9 mouse cellular contexts compared by ENCODE assay signal in genomic region chr13:104112266-104112900, GRCm38 (mm10). TPM values are rescaled to one million over a fixed set of nuclear protein-coding genes. Genes with fewer than 3 reads are reported as not detected.
A peak's percentile ranks its signal among the peaks of the same experiment; 100 is the strongest.
DNase-seq lines count a peak whose midpoint lies in the region; ATAC-seq lines count a peak whose summit lies in the region.
"Had no signal": no experiment of that assay in that cellular context is flagged by ENCODE, and none has a peak within 500 bp of the region (broad histone marks: within the 10 kb centered on the region; RNA-seq: fewer than 3 reads in every experiment).

No protein-coding gene starts in this region.

- peaks cover 26% of the 10 kb centered on the region for H3K4me1 ChIP-seq in midbrain, embryonic 13.5 days (replicated peaks)
- peaks cover 39% of the 10 kb centered on the region for H3K4me1 ChIP-seq in midbrain, embryonic 10.5 days
- H3K4me1 ChIP-seq in forebrain, embryonic 16.5 days (replicated peaks; ENCODE audit: control insufficient read depth, insufficient read depth, low read length) = peaks cover 14% of the 10 kb centered on the region

- H3K9me3 ChIP-seq in midbrain, embryonic 13.5 days = no peaks in the 10 kb centered on the region
- H3K9me3 ChIP-seq in midbrain, embryonic 10.5 days (replicated peaks) = no peaks in the 10 kb centered on the region
- H3K9me3 ChIP-seq in forebrain, embryonic 16.5 days (ENCODE audit: control insufficient read depth, low read length) = no peaks in the 10 kb centered on the region

- 29% methylated on average over 12 of the region's 12 CpGs for WGBS in midbrain, embryonic 13.5 days
- WGBS in midbrain, embryonic 10.5 days = 38% methylated on average over 12 of the region's 12 CpGs
- 35% methylated on average over 12 of the region's 12 CpGs for WGBS in forebrain, embryonic 16.5 days

- no peak overlapping the region for H3K9ac ChIP-seq in midbrain, embryonic 13.5 days (replicated peaks)
- no peak overlapping the region for H3K9ac ChIP-seq in forebrain, embryonic 16.5 days (replicated peaks; ENCODE audit: low read depth, low read length)

- peaks cover 28% of the 10 kb centered on the region for H3K36me3 ChIP-seq in midbrain, embryonic 13.5 days
- H3K36me3 ChIP-seq in midbrain, embryonic 10.5 days = peaks cover 27% of the 10 kb centered on the region
- peaks cover 10% of the 10 kb centered on the region; the same call in 1 of the 2 replicates for H3K36me3 ChIP-seq in forebrain, embryonic 16.5 days (ENCODE audit: control insufficient read depth, insufficient read depth)

- peak overlapping the region; percentile 13 for H3K4me3 ChIP-seq in midbrain, embryonic 13.5 days (replicated peaks)
- H3K4me3 ChIP-seq in midbrain, embryonic 10.5 days = no peak overlapping the region
- peak overlapping the region; percentile 0; the same call in 1 of the 2 replicates for H3K4me3 ChIP-seq in forebrain, embryonic 16.5 days (replicated peaks; ENCODE audit: low read length)

- DNase-seq in frontal cortex, postnatal 36 days (ENCODE audit: low spot score in 2 of 2) = peak; percentile 15 to 53
- no peak for DNase-seq in frontal cortex, postnatal 10 days (ENCODE audit: low spot score in 2 of 2)
- no peak for DNase-seq in midbrain, embryonic 10.5 days (ENCODE audit: low spot score)
- DNase-seq in right cerebral cortex, postnatal 10 days (ENCODE audit: low spot score in 2 of 2) = peak; percentile 42 to 58
- no peak for DNase-seq in gastrocnemius, adult 18-20 months (ENCODE audit: low spot score)
- DNase-seq in spleen, adult 18-20 months = no peak

- no peak overlapping the region; the same call in 1 of the 2 replicates for H3K27ac ChIP-seq in midbrain, embryonic 13.5 days
- no peak overlapping the region for H3K27ac ChIP-seq in midbrain, embryonic 10.5 days (replicated peaks)
- no peak overlapping the region for H3K27ac ChIP-seq in forebrain, embryonic 16.5 days (ENCODE audit: low read length)

- H3K4me2 ChIP-seq in midbrain, embryonic 13.5 days (replicated peaks) = peak overlapping the region; percentile 34
- peak overlapping the region; percentile 36 for H3K4me2 ChIP-seq in forebrain, embryonic 16.5 days (ENCODE audit: low read length)

- H3K27me3 ChIP-seq in midbrain, embryonic 13.5 days = no peaks in the 10 kb centered on the region
- H3K27me3 ChIP-seq in midbrain, embryonic 10.5 days (ENCODE audit: low read depth, poor library complexity, severe bottlenecking) = no peaks in the 10 kb centered on the region
- H3K27me3 ChIP-seq in forebrain, embryonic 16.5 days (replicated peaks; ENCODE audit: control insufficient read depth, insufficient read depth, low read length) = no peaks in the 10 kb centered on the region
- H3K27me3 ChIP-seq: CH12.LX had no signal

- no peak for ATAC-seq in midbrain, embryonic 13.5 days
- no peak for ATAC-seq in forebrain, embryonic 16.5 days

RNA-seq across cellular contexts. Expression of gene Sgtb, which starts 2.8 kb away (rescaled TPM):
- 29.2 and 30.7 TPM in 2 replicates for polyA plus RNA-seq in midbrain, embryonic 13.5 days (2015; fragmentation: Nextera tagmentation; extraction: Ambion mirVana)
- 11.7 and 15.2 TPM in 2 replicates for polyA plus RNA-seq in midbrain, embryonic 10.5 days (2016; fragmentation: Nextera tagmentation; extraction: Ambion mirVana)
- 34.0 and 39.2 TPM in 2 replicates for polyA plus RNA-seq in forebrain, embryonic 16.5 days (2015; fragmentation: Nextera tagmentation; extraction: Ambion mirVana)
- under 1 TPM; 0.30 to 0.57 TPM for total RNA-seq in gastrocnemius, adult 18-20 months (2021)

RNA-seq across cellular contexts. Expression of gene Nln, which starts 3.0 kb away (rescaled TPM):
- 40.6 and 42.1 TPM in 2 replicates for polyA plus RNA-seq in midbrain, embryonic 13.5 days (2015; fragmentation: Nextera tagmentation; extraction: Ambion mirVana)
- 15.9 and 20.1 TPM in 2 replicates for polyA plus RNA-seq in midbrain, embryonic 10.5 days (2016; fragmentation: Nextera tagmentation; extraction: Ambion mirVana)
- polyA plus RNA-seq in forebrain, embryonic 16.5 days (2015; fragmentation: Nextera tagmentation; extraction: Ambion mirVana) = 40.1 and 45.8 TPM in 2 replicates
- 1 to 10 TPM; 4.7 to 7.0 TPM for total RNA-seq in gastrocnemius, adult 18-20 months (2021)

Comparison
In these comparisons a context has a peak if more than half of its experiments do, and no peak if none do; other contexts are left out.
1. DNase-seq: peak in frontal cortex, postnatal 36 days (2 of 2) and right cerebral cortex, postnatal 10 days (2 of 2); none in frontal cortex, postnatal 10 days (0 of 2), midbrain, embryonic 10.5 days (single experiment), gastrocnemius, adult 18-20 months (single experiment) and spleen, adult 18-20 months (0 of 2).